Mouse (Mus musculus) adrenal gland (tissue): ENCODE measurements around the gene Ypel3.
"Not testable (repeated sequence)": the region's sequence is repeated elsewhere in the genome, so short reads cannot be mapped to it uniquely, and the experiment has no call there.

Source experiments
- intact Hi-C: fragments of 180-260 bp; cut with DNase I; formaldehyde crosslinking; loops from one replicate; pipeline ENCODE4 v1.15.1; 2025
- long read RNA-seq, 2 experiments: library from polyadenylated mRNA; unstranded; transcript quantifications; one replicate each; pipeline ENCODE4 v2.0.0; 2020; ENCODE audit warnings: borderline replicate concordance in 1 of 2; ENCODE audit not compliant: insufficient replicate concordance in 1 of 2

Ypel3 gene
- long read RNA-seq, experiment 1, transcript Ypel3-201 (5 exons, 973 nt), result major isoform, 58 of 73 reads
- long read RNA-seq, experiment 1, partial matches to known transcripts, result 1 of 73 reads
- long read RNA-seq, experiment 1, other reads (novel, unspliced or antisense), result 13 of 73 reads
- long read RNA-seq, experiment 2, transcript Ypel3-201 (5 exons, 973 nt), result major isoform, 63 of 81 reads
- long read RNA-seq, experiment 2, partial matches to known transcripts, result 1 of 81 reads
- long read RNA-seq, experiment 2, other reads (novel, unspliced or antisense), result 14 of 81 reads

GRCm38 (mm10) chr7:126776598-126777057, at the start of gene Ypel3:
TSS of gene Ypel3 (plus strand) at chr7:126776955.
- intact Hi-C loops, result no loop called here

DNA sequence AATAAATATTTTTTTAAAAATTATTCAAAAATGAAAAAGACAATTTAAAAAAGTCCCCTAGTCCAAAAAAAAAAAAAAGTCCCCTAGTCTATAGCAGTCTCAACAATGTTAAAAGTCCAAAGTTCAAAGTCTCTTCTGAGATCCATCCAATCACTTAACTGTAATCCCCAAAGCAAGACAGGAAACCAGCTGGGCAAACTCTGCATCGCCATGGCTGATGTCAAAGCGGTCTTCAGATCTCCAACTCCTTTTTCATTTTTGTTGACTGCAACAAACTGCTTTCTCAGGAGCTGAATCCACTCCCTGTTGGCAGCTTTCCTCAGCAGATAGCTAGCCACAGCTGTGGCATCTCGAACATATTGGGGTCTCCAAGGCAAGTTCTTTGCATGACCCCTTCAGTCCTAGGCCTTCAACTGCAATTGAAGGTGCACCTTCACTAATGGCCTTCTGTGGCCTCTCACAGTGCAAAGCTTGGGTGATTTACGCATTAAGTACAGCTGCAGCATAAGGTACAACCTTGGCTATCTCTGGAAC, 46.4 kb upstream of the Ypel3 start:
- intact Hi-C loops, result not testable (repeated sequence)

DNA sequence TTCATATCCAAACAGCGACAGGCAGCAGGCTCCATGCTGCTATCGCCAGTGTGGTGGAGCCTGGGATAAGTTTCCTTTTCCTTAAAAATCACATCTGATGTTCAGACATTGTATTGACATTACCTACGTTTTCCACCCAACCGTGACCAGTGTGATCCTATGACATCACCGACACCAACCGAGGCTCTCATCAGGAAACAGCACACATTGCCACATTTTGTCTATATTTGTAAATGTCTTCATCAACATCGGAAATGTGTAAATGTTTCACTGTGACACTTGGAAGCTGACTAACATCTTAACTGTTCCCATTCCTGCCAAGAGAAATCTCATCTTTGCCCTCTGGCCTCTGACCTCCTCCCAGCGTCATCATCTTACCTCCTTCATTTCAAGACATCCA, 40.6 kb upstream of the Ypel3 start:
- intact Hi-C loops, result no loop called here

GRCm38 (mm10) chr7:126739551-126739950, 37.2 kb upstream of the Ypel3 start:
- intact Hi-C loops, result no loop called here

- intact Hi-C loops, result no loop called here
Measured at GRCm38 (mm10) chr7:126740132-126740735, 36.5 kb upstream of the Ypel3 start.

GRCm38 (mm10) chr7:126740977-126741376, 35.8 kb upstream of the Ypel3 start:
- intact Hi-C loops, result no loop called here

GRCm38 (mm10) chr7:126741452-126741851, 35.3 kb upstream of the Ypel3 start:
- intact Hi-C loops, result no loop called here

DNA sequence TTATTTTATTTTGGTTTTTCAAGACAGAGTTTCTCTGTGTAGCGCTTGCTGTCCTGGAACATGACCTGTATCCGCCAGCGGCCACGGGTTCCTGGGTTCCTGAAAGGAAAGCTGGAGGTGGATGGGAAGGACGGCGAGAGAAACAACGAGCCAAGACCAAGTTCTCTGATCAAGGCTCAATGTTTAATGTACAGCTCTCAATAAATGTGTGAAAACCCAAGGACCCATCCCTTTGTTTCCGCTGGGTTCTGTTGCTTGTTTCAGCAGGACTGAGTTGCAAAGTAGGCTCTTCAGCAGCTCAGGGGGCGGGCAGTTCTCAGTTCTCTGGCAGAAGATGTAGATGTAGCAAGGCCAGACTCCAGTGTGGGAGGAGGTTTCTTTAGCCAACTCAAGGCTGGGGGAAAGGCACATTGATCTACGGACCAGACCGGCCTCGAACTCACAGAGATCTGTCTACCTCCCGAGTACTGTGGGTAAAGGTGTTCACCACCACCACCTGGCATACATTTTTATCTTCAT, 34.7 kb upstream of the Ypel3 start:
- intact Hi-C loops, result no loop called here

- intact Hi-C loops, result no loop called here
Measured at GRCm38 (mm10) chr7:126746066-126746465, 30.7 kb upstream of the Ypel3 start.

- intact Hi-C loops, result no loop called here
Measured at GRCm38 (mm10) chr7:126746798-126747197, 30.0 kb upstream of the Ypel3 start.

DNA sequence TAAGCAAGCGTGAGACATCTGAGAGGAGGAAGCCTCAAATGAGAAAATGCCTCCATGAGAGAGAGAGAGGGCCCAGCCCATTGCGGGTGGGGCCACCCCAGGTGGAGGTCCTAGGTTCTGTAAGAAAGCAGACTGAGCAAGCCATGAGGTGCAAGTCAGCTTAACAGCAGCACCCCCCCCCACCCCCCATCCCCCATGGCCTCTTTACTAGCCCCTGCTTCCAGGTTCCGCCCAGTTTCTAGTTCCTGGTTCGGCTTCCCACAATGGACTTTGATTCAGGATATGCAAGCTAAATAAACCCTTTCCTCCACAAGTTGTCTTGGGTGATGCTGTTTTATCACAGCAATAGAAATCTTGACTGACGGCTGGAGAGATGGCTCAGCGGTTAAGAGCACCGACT, 27.9 kb upstream of the Ypel3 start:
- intact Hi-C loops, result no loop called here

DNA sequence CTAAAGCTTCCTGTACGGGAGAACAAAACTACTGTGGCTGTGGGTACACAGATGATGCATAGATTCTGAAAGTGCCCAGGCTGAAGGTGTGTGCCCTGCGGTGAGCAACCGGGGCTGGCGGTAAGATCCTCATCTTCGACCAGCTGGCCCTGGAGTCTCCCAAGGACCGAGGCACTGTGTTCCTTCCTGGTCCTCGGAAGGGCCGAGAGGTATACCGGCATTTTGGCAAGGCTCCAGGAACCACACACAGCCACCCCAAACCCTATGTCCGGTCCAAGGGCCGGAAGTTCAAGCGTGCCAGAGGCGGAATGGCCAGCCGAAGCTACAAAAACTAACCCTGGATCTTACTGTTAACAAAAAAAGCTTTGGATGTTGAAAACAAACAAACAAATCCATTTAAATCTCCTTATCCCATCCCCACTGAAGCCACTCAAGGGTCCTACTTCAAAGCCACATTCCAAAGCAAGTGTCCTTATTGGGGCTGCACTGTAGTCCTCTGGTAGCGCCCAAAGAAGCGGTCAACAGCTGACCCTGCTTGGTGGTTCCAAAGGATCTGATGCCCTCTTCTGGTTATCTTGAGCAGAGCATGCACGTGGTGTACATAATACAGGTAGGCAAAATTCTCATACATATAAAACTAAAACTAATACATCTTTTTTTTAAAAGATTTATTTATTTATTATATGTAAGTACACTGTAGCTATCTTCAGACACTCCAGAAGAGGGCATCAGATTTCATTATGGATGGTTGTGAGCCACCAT, 27.0 kb upstream of the Ypel3 start:
- intact Hi-C loops, result loop anchor here (10.0 kb wide), 1 partner anchor 355 kb away; no protein-coding TSS in a partner anchor

DNA sequence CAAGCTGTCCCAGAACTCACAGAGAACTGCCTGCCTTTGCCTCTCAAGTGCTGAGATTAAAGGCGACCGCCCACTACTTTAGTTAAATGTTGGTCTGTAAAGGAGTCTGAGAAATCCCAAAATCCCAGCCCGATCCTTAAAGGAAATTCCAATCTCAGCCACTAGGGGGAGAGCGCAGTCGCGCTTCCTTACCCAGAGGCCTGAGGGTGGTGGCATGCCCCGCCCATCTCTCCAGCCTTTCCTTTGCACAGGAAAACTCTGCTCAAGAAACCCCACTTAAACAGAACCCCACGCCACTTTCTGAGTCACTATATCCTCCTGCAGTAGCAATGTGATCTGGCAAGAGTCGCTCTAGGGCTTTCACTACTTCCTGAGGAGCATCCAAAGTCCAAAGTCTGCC, 21.9 kb upstream of the Ypel3 start:
- intact Hi-C loops, result loop anchor here (10.0 kb wide), 1 partner anchor 350 kb away; no protein-coding TSS in a partner anchor

GRCm38 (mm10) chr7:126758539-126758938, 18.2 kb upstream of the Ypel3 start:
- intact Hi-C loops, result loop anchor here (10.0 kb wide), 1 partner anchor 346 kb away; no protein-coding TSS in a partner anchor

DNA sequence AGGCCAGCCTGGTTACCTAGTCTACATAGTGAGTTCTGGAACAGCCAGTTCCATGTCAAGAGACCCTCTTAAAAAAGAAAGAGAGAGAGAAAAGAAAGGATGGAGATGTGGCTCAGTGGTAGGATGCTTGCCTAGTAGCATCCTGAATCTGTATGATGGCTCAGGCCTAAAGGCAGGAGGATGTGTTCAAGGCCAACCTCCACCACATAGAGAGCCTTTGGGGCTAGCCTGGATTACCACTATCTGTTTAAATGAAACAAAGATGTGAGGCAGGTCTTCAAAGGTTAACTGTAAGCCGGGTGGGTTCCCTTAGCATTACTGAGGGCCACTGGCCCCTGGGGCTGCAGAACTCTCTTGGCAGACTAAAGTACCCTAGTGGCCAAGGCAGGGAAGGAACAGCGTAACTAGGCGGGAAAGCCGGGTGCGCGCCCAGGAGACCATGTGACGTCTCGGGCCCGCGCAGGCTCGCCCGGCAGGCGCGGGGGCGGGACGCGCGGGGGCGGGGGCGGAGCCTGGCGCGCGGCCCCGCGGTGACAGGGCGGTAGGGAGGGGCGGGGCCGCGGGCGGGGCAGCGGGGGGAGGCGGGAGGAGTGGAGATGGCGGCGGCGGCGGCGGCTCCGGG, 17.6 kb upstream of the Ypel3 start, which contains the start of gene Mapk3:
Mapk3 (plus strand) TSS at position 552 of the 622 bp plus-strand sequence.
- intact Hi-C loops, result loop anchor here (10.0 kb wide), 1 partner anchor 346 kb away; no protein-coding TSS in a partner anchor

DNA sequence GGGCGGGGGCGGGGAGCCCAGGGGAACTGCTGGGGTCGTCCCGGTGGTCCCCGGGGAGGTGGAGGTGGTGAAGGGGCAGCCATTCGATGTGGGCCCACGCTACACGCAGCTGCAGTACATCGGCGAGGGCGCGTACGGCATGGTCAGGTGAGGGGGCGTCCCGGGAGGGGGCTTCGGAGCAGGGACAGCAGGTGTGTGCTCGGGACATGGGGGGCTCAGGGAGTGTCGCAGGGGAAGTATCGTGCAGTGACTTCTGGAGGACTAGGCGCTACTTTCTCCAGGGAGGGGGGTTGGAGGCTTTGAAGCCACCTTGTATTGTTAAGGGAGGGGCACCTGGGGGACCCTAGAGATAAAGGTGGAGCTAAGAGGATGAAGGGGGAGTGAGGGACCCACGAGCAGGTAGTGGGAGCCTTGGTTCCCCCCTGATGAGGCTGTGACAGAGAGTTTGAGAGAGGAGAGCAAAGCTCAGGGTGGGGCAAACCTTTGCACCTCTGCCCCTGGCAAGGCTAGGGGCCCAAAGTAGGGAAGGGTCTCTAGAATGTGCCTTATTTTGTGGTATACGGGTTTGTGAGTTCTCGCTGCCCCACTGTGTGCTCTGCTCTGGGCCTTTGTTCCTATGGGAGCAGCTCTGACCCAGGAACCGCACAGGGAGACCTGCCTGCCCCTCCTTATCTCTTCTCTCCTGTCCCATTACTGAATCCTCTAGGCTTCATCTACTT, 16.9 kb upstream of the Ypel3 start:
- intact Hi-C loops, result loop anchor here (5.0 to 10.0 kb wide), 2 partner anchors 37 to 345 kb away; partner anchors contain the start of gene Fam57b

DNA sequence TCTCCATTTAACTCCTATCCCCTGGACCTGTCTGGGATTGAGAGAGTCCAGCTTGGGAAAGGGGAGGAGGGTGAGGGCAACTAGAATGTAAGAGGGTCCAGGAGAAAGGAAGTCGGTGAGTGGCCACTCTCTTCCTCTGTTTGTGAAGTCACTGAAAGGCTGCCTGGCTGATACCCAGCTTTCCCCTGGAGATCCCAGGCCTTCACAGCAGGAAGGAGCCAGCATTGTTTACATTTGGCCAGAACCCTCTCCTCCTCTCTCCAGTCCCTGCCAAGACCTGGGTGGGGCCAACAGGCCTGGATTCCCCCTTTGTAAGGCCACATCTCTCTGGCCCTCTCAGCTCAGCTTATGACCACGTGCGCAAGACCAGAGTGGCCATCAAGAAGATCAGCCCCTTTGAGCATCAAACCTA, 16.4 kb upstream of the Ypel3 start:
- intact Hi-C loops, result loop anchor here (5.0 kb wide), 1 partner anchor 37 kb away; the partner anchor contains the start of gene Fam57b

DNA sequence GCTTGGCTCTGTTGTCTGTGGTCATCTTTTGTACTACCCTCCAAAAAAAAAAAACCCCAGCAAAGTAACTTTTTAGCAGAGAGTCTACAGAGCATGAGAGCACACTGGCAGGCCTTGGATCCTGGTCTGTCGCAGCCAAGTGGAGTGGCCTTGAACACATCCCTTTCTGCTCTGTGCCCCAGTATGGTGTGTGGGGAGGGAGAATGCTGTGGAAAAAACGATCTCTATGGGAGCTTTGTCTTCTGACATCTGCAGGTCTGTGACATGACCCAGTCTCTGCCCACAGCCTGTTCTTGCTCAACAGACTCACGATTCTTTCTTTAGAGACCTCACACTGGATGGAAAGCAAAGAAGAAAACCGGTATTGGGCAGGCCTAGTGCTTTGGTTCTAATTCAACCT, 15.8 kb upstream of the Ypel3 start:
- intact Hi-C loops, result loop anchor here (5.0 kb wide), 1 partner anchor 36 kb away; the partner anchor contains the start of gene Fam57b

- intact Hi-C loops, result loop anchor here (5.0 kb wide), 1 partner anchor 36 kb away; the partner anchor contains the start of gene Fam57b
Measured at GRCm38 (mm10) chr7:126761529-126762067, 15.2 kb upstream of the Ypel3 start.
